Mouse (Mus musculus) hindbrain, embryonic 14.5 days (tissue): ENCODE data around the gene Dennd2a. TPM values are rescaled to one million over a fixed set of nuclear protein-coding genes. Genes with fewer than 3 reads are reported as not detected.
A peak's percentile ranks its signal among the peaks of the same experiment; 100 is the strongest.

ENCODE experiments used
- ATAC-seq: fragments of 200-750 bp; cut with Nextera tagmentation; 2 replicates; pipeline ENCODE4 v1.8.0; 2017; ENCODE audit warnings: moderate number of reproducible peaks, mild to moderate bottlenecking, moderate TSS enrichment, moderate library complexity; ENCODE audit not compliant: low FRiP score
- DNase-seq: peaks from one replicate; pipeline ENCODE4 v3.0.0-alpha.2; 2015; ENCODE audit warnings: low spot score
- H3K27ac ChIP-seq: fragments of 300-500 bp; sonication (generic); 2 replicates; pipeline ENCODE4 v1.5.1; 2014; ENCODE audit warnings: mild to moderate bottlenecking, moderate library complexity
- H3K27me3 ChIP-seq: fragments of 300-500 bp; sonication (generic); 2 replicates; pipeline ENCODE4 v1.6.1; 2014; ENCODE audit warnings: mild to moderate bottlenecking, low read length, mixed read lengths; ENCODE audit not compliant: control insufficient read depth, insufficient read depth
- H3K36me3 ChIP-seq: fragments of 300-500 bp; sonication (generic); replicated peaks from 2 replicates; pipeline ENCODE4 v1.6.1; 2014; ENCODE audit not compliant: control insufficient read depth, insufficient read depth
- H3K4me1 ChIP-seq: fragments of 300-500 bp; sonication (generic); replicated peaks from 2 replicates; pipeline ENCODE4 v1.6.1; 2014; ENCODE audit warnings: antibody characterized with exemption, low read length, mixed read lengths; ENCODE audit not compliant: control insufficient read depth, insufficient read depth
- H3K4me2 ChIP-seq: fragments of 300-500 bp; sonication (generic); replicated peaks from 2 replicates; pipeline ENCODE4 v1.6.1; 2014; ENCODE audit warnings: mild to moderate bottlenecking, moderate library complexity
- H3K4me3 ChIP-seq: fragments of 300-500 bp; sonication (generic); replicated peaks from 2 replicates; pipeline ENCODE4 v1.5.1; 2014; ENCODE audit warnings: mild to moderate bottlenecking, low read length
- H3K9ac ChIP-seq: fragments of 300-500 bp; sonication (generic); 2 replicates; pipeline ENCODE4 v1.6.1; 2014
- H3K9me3 ChIP-seq: fragments of 300-500 bp; sonication (generic); 2 replicates; pipeline ENCODE4 v1.6.1; 2016; ENCODE audit warnings: low read length; ENCODE audit not compliant: control insufficient read depth
- WGBS: fragments of 180-500 bp; shearing (Covaris S2); extraction: QIAGEN DNeasy Blood & Tissue Kit; methylation state at CpG from one replicate; pipeline ENCODE4 v1.1.7; 2014; 5-methylcytosine and 5-hydroxymethylcytosine counted together
- polyA plus RNA-seq: library from polyadenylated mRNA; unstranded; fragments of >200 nt; fragmentation: Nextera tagmentation; extraction: Ambion mirVana; gene quantifications from 2 replicates; pipeline ENCODE4 v1.2.1, GENCODE M21; 2014

Gene Dennd2a
- polyA plus RNA-seq, 1 experiment from 2014 or later = 19.1 TPM

- 0 out of 2 replicates have a peak overlapping the region, but pooled peaks have one; percentile 0 for H3K4me2 ChIP-seq
- WGBS = 14% methylated on average over 15 of the region's 15 CpGs
- no peaks in the 10 kb centered on the region for H3K9me3 ChIP-seq
- H3K36me3 ChIP-seq = no peaks in the 10 kb centered on the region
- no peaks in the 10 kb centered on the region for H3K27me3 ChIP-seq
- ATAC-seq (0 out of 2 replicates have a peak, but pooled peaks have one; percentile 0), DNase-seq (no peak)
- no peak overlapping the region for H3K4me3 ChIP-seq
- peaks cover 52% of the 10 kb centered on the region for H3K4me1 ChIP-seq
- 0 out of 2 replicates have a peak overlapping the region, but pooled peaks have one; percentile 7 for H3K9ac ChIP-seq
- H3K27ac ChIP-seq = peak overlapping the region; percentile 53
Measured at GRCm38 (mm10) chr6:39543769-39544420, 13.8 kb downstream of the Dennd2a start.

GRCm38 (mm10) chr6:39542631-39543597, 14.8 kb downstream of the Dennd2a start:
- Histone ChIP-seq H3K36me3 (no peaks in the 10 kb centered on the region), H3K9ac (no peak overlapping the region), H3K4me2 (peak overlapping the region; percentile 5; the same call in 1 of the 2 replicates), H3K4me1 (peaks cover 52% of the 10 kb centered on the region), H3K9me3 (no peaks in the 10 kb centered on the region), H3K27ac (peak overlapping the region; percentile 53), H3K27me3 (no peaks in the 10 kb centered on the region), H3K4me3 (no peak overlapping the region)
- ATAC-seq = peak; percentile 79
- WGBS = 14% methylated on average over 15 of the region's 15 CpGs
- peak; percentile 73 for DNase-seq

- ATAC-seq = no peak
- Histone ChIP-seq H3K4me2 (no peak overlapping the region), H3K27ac (peak overlapping the region; percentile 66; the same call in 1 of the 2 replicates), H3K9me3 (no peaks in the 10 kb centered on the region), H3K27me3 (no peaks in the 10 kb centered on the region), H3K9ac (no peak overlapping the region), H3K4me3 (no peak overlapping the region), H3K36me3 (no peaks in the 10 kb centered on the region), H3K4me1 (peaks cover 50% of the 10 kb centered on the region)
- DNase-seq = no peak
- 41% methylated on average over 2 of the region's 2 CpGs for WGBS
Measured at GRCm38 (mm10) chr6:39540563-39540962, 17.1 kb downstream of the Dennd2a start.

GRCm38 (mm10) chr6:39539679-39540155, 17.9 kb downstream of the Dennd2a start:
- no peak overlapping the region; the same call in 1 of the 2 replicates for H3K4me3 ChIP-seq
- H3K4me1 ChIP-seq = peaks cover 43% of the 10 kb centered on the region
- H3K9ac ChIP-seq = peak overlapping the region; percentile 42
- no peaks in the 10 kb centered on the region for H3K9me3 ChIP-seq
- 13% methylated on average over 7 of the region's 7 CpGs for WGBS
- no peaks in the 10 kb centered on the region for H3K27me3 ChIP-seq
- peak; percentile 54; the same call in 1 of the 2 replicates for ATAC-seq
- no peak for DNase-seq
- no peaks in the 10 kb centered on the region for H3K36me3 ChIP-seq
- H3K27ac ChIP-seq = peak overlapping the region; percentile 66
- peak overlapping the region; percentile 37 for H3K4me2 ChIP-seq

- WGBS = 81% methylated on average over 8 of the region's 8 CpGs
- Histone ChIP-seq H3K9ac (no peak overlapping the region), H3K9me3 (no peaks in the 10 kb centered on the region), H3K36me3 (no peaks in the 10 kb centered on the region), H3K27me3 (no peaks in the 10 kb centered on the region), H3K4me2 (no peak overlapping the region), H3K4me3 (no peak overlapping the region), H3K4me1 (peaks cover 30% of the 10 kb centered on the region), H3K27ac (no peak overlapping the region; the same call in 1 of the 2 replicates)
- no peak for DNase-seq
- ATAC-seq = no peak
Measured at GRCm38 (mm10) chr6:39538227-39538626, 19.4 kb downstream of the Dennd2a start.

GRCm38 (mm10) chr6:39537276-39537675, 20.4 kb downstream of the Dennd2a start:
- no peak for DNase-seq
- Histone ChIP-seq H3K9me3 (no peaks in the 10 kb centered on the region), H3K27me3 (no peaks in the 10 kb centered on the region), H3K27ac (no peak overlapping the region), H3K9ac (no peak overlapping the region), H3K4me2 (no peak overlapping the region), H3K4me1 (peaks cover 20% of the 10 kb centered on the region), H3K4me3 (no peak overlapping the region), H3K36me3 (0 out of 2 replicates have a peak, but pooled peaks cover 3% of the 10 kb centered on the region)
- 96% methylated on average over 5 of the region's 5 CpGs for WGBS
- ATAC-seq = no peak

- 71% methylated on average over 1 of the region's 1 CpGs for WGBS
- Histone ChIP-seq H3K9ac (no peak overlapping the region), H3K36me3 (0 out of 2 replicates have a peak, but pooled peaks cover 3% of the 10 kb centered on the region), H3K4me2 (no peak overlapping the region), H3K4me3 (no peak overlapping the region), H3K4me1 (peaks cover 18% of the 10 kb centered on the region), H3K27ac (no peak overlapping the region), H3K27me3 (no peaks in the 10 kb centered on the region), H3K9me3 (no peaks in the 10 kb centered on the region)
- no peak for ATAC-seq
- DNase-seq = no peak
Measured at GRCm38 (mm10) chr6:39536621-39537020, 21.0 kb downstream of the Dennd2a start.

GRCm38 (mm10) chr6:39534944-39535343, 22.7 kb downstream of the Dennd2a start:
- Histone ChIP-seq H3K4me1 (peaks cover 7% of the 10 kb centered on the region), H3K4me2 (no peak overlapping the region), H3K9me3 (no peaks in the 10 kb centered on the region), H3K9ac (no peak overlapping the region), H3K27ac (no peak overlapping the region), H3K27me3 (no peaks in the 10 kb centered on the region), H3K4me3 (no peak overlapping the region), H3K36me3 (0 out of 2 replicates have a peak, but pooled peaks cover 3% of the 10 kb centered on the region)
- no peak for ATAC-seq
- no peak for DNase-seq
